Mouse (Mus musculus) layer of hippocampus, postnatal 14 days (tissue): ENCODE measurements at regions not wholly inside any gene's neighbourhood (a gene's known extent, or its start where the extent isn't known, plus 50 kb on each side); places are given as distances from the start of the nearest gene placed in this dataset.
A peak's percentile ranks its signal among the peaks of the same experiment; 100 is the strongest.

Source experiments
- DNase-seq, 2 experiments: peaks; one replicate each; pipeline ENCODE4 v3.0.0; 2021 to 2022; ENCODE audit warnings: low spot score in 2 of 2, mixed read lengths in 1 of 2

GRCm38 (mm10) chr6:143615361-143615760 is 448.3 kb downstream of the Etnk1 start:
- DNase-seq = no peak

GRCm38 (mm10) chr6:143616386-143616785 is 449.4 kb downstream of the Etnk1 start:
- no peak for DNase-seq

- no peak for DNase-seq
Measured at GRCm38 (mm10) chr6:143618558-143618957, 451.5 kb downstream of the Etnk1 start.

GRCm38 (mm10) chr6:143620583-143620982 is 453.6 kb downstream of the Etnk1 start:
- DNase-seq = no peak

DNA sequence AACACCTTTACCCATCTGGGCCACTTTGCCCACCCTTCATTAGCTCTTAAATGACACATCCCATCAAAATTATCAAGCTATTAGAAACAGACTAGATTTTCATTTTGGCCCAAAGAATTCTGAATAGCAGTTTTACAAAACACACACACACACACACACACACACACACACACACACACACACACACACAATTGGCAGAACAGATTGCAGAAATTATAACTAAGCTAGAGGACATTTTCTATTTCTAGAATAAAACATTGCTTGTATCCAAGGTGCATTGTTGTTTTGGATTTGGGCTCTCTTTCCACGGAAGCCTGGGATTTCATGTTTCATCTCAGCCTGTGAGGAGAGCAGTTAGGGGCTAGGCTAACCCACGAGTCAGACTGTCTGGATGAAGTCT is 455.1 kb downstream of the Etnk1 start:
- peak; percentile 28 to 60 for DNase-seq

- no peak for DNase-seq
Measured at GRCm38 (mm10) chr6:143624901-143625300, 457.9 kb downstream of the Etnk1 start.

DNA sequence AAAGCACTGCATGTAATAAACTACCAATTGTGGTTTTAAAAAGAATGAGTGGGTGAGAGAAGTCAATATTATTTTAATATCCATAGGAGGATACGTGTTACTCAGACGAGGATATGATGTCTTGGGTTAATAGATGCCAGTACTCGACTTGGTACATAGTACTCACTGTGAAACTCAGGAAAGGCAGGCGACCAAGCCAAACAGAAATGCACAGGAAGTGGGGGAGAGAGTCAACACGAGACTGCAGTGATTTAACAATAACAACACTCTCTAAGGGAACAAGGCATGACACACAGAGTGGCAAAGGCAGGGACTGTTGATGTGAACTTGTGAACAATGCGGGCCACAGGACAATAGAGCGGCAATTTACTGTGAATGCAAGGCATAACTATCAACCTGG is 464.6 kb downstream of the Etnk1 start:
- no peak for DNase-seq

- DNase-seq = no peak
Measured at GRCm38 (mm10) chr6:143633710-143634109, 466.7 kb downstream of the Etnk1 start.

- DNase-seq = no peak
Measured at GRCm38 (mm10) chr6:143634334-143634733, 467.3 kb downstream of the Etnk1 start.

DNA sequence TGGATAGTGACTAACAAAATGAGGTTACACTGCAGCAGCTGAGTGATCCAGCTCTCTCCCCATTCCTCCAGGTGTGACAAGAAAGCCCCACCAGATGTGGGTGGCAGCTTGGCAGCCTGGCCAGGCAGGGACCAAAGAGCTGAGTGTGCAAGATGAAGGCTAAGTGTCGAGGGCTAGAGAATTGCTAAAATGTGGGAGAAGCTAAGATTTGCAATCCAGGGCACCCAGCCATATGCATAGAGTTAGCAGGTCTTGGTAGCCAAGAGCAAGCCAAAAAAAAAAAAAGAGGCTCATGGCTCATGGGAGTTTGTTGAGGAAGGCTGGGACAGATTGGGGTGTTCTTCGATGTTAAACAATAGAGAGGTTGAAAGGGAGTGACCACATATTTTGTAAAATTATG is 468.0 kb downstream of the Etnk1 start:
- no peak for DNase-seq

- DNase-seq = no peak
Measured at GRCm38 (mm10) chr6:143640652-143641051, 473.6 kb downstream of the Etnk1 start.

GRCm38 (mm10) chr6:143642052-143642451 is 475.0 kb downstream of the Etnk1 start:
- no peak for DNase-seq

DNA sequence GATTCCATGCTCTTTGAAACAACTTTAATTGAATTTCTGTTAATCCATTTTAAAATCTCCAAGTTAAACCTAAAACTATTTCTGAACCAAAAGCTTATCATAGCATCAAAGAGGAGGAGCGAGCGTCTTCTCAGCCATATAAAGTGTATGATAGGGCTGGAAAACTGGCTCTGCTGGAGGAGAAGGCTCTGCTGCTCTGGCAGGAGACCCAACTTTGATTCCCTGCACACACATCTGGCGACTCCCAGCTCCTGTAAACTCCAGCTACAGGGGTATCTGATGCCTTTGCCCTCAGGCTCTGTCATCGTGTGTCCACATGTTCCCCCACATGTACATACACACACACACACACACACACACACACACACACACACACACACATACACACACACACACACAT is 479.0 kb downstream of the Etnk1 start:
- DNase-seq = no peak

- no peak for DNase-seq
Measured at GRCm38 (mm10) chr6:143648501-143648900, 481.5 kb downstream of the Etnk1 start.

- DNase-seq = peak; percentile 19 to 25
Measured at GRCm38 (mm10) chr6:143656576-143656975, 489.6 kb downstream of the Etnk1 start.

DNA sequence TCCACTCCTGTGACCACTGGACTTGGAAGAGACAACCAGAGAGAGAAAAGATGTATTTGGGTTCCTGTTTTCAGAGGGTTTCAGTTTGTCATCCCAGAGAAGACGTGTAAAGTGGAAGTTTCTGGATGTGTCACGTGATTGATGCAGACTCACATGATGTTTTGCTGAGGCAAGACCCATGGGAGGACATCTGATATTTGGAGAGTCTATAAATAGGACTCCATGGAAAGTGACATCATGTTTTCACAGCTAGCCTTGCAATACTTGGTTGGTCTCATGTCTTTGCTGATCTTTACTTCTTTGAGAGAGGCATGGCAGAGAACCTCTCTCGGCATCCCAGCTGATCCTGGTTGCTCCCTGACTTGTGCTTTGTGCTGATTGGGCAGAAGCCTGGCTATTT is 493.8 kb downstream of the Etnk1 start:
- no peak for DNase-seq

DNA sequence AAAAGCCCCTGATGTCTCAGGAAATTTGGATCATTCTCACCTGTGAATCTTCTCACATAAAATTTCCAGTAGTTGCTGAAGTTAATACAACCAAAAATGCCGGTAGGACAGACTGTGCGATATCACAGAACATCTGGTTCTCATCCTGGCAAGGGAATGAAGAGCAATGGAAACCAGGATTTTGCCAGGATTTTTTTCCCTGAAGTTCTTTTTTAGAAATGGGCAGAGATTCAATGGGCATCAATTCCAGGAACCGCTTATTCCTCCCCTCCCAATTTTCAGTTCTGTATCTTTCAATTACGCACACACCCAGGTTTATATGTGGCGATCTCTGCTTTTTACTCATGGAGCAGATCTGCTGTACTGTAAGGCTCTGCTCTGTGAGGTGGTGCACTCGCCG is 496.3 kb downstream of the Etnk1 start:
- DNase-seq = no peak

DNA sequence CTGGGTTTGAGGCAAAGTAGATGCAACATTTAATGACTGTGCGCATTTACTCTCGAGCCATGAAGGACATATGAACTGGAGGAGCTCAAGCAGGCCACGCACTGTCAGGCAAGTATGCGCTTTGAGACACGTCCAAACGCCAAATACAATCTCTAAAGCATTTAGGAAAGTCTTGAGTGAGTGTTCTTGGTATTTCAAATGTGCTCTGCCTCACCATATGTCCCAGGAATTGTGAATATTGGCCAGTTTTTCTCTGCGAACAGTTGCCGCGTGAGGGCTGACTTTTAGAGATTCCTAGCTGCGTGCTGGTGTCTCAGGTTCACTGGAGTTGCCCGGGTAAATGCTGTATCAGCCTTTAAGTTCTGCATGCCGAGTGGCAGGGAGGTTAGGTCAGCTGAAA is 498.4 kb downstream of the Etnk1 start:
- DNase-seq = peak; percentile 24 to 28

- no peak for DNase-seq
Measured at GRCm38 (mm10) chr6:143668551-143668950, 501.5 kb downstream of the Etnk1 start.

DNA sequence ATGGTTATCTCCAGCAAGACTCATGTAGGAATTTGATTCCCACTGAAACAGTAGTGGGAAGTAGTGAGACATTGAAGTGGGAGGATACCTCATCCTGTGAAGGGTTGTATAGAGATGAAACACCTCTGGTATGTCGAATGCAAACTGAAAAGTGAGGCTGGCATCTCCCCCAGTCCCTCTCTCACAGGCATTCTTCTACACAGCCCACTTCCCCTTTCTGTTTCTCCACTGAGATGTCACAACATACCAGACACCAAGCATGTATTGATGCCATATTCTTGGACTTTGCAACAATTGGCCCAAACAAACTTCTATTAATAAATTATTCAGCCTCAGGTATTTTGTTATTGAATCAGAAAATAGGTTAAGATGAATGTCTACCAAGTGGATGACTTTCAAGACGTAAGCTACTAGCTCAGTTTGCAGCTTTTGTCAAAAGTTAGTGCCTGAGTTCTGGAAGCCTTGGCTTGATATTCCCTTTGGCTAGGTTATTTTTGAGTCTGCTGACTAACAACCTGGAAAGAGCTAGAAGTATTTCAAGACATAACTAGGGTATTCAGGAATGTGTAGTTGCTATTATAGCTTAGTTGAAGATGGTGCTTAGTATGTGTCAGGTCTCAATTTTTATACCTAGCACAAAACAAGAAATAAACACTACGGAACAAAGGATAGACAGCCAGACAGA is 502.6 kb downstream of the Etnk1 start:
- no peak for DNase-seq

DNA sequence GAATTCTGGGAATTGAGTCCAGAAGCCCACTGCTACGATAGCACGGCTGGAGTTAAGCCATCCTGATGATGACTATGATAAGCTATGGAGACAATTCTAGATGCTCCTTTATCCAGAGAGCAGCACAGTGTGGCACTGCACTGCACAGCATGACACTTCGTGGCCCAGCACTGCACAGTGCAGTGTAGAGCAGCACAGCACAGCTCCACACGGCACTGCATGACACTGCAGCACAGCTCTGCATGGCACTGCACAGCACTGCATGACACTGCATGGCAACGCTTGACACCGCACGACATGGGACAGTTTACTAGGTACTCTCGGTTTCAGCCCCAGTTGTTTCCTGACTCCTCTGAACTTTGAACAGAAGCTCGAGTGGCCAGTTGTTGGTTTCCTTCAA is 523.1 kb downstream of the Etnk1 start:
- no peak for DNase-seq

- no peak for DNase-seq
Measured at GRCm38 (mm10) chr6:143690866-143691265, 523.8 kb downstream of the Etnk1 start.

- DNase-seq = no peak
Measured at GRCm38 (mm10) chr6:143697997-143698396, 531.0 kb downstream of the Etnk1 start.

DNA sequence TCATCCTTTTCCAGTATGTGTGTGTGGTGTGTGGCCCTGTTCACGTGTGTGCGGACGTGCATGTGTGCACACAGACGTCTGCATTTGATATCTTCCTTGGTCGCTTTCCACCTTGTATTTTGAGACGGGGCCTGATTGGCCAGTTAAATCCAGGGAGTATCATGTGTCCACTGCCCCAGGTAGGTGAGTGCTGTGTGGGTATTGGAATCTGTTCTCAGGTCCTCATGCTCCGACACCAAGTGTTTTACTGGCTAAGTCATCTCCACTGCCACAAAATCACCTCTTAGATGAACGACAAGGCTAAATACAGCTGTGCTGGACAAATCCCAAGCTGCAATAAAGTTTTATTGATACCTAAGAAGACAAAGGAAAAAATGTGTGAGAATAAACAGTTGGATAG is 537.0 kb downstream of the Etnk1 start:
- DNase-seq = no peak
